Mouse (Mus musculus): Measurements from ENCODE around the gene Caskin1. TPM values are rescaled to one million over a fixed set of nuclear protein-coding genes. Genes with fewer than 3 reads are reported as not detected.

The Caskin1 gene
- polyA plus RNA-seq, 1 experiment from 2014 or later, result 32.8 TPM

GRCm38 (mm10) chr17:24488662-24489264, 362 bp downstream of the Caskin1 start:
- Histone ChIP-seq H3K4me2 (peak overlapping the region; percentile 91), H3K9me3 (no peaks in the 10 kb centered on the region), H3K9ac (peak overlapping the region; percentile 97), H3K4me1 (replicated peaks) (peaks cover 49% of the 10 kb centered on the region), H3K4me3 (peak overlapping the region; percentile 87), H3K36me3 (no peaks in the 10 kb centered on the region), H3K27ac (peak overlapping the region; percentile 99), H3K27me3 (0 out of 2 replicates have a peak, but pooled peaks cover 4% of the 10 kb centered on the region)
- ATAC-seq (ENCODE audit: low FRiP score), result peak; percentile 78
- WGBS, result under 1% methylated on average over 64 of the region's 81 CpGs

GRCm38 (mm10) chr17:24489265-24490030, 1.0 kb downstream of the Caskin1 start:
- peaks cover 52% of the 10 kb centered on the region for H3K4me1 ChIP-seq (replicated peaks)
- WGBS, result 9% methylated on average over 19 of the region's 19 CpGs

GRCm38 (mm10) chr17:24490399-24490798, 2.0 kb downstream of the Caskin1 start:
- no peaks in the 10 kb centered on the region for H3K9me3 ChIP-seq
- WGBS, result 65% methylated on average over 4 of the region's 4 CpGs
- 0 out of 2 replicates have a peak, but pooled peaks cover 4% of the 10 kb centered on the region for H3K27me3 ChIP-seq
- peak overlapping the region; percentile 99 for H3K27ac ChIP-seq
- peak overlapping the region; percentile 91 for H3K4me2 ChIP-seq
- peaks cover 1% of the 10 kb centered on the region for H3K36me3 ChIP-seq
- H3K4me3 ChIP-seq, result peak overlapping the region; percentile 87
- H3K4me1 ChIP-seq (replicated peaks), result peaks cover 56% of the 10 kb centered on the region
- peak overlapping the region; percentile 97 for H3K9ac ChIP-seq
- no peak for ATAC-seq (ENCODE audit: low FRiP score)

More at GRCm38 (mm10) chr17:24489265-24490030, 1.0 kb downstream of the Caskin1 start:
- peak overlapping the region; percentile 97 for H3K9ac ChIP-seq
- no peaks in the 10 kb centered on the region for H3K36me3 ChIP-seq
- peak; percentile 35 for ATAC-seq (ENCODE audit: low FRiP score)
- peak overlapping the region; percentile 99 for H3K27ac ChIP-seq
- H3K9me3 ChIP-seq, result no peaks in the 10 kb centered on the region
- H3K4me2 ChIP-seq, result peak overlapping the region; percentile 91
- peak overlapping the region; percentile 87 for H3K4me3 ChIP-seq
- 0 out of 2 replicates have a peak, but pooled peaks cover 4% of the 10 kb centered on the region for H3K27me3 ChIP-seq

DNA sequence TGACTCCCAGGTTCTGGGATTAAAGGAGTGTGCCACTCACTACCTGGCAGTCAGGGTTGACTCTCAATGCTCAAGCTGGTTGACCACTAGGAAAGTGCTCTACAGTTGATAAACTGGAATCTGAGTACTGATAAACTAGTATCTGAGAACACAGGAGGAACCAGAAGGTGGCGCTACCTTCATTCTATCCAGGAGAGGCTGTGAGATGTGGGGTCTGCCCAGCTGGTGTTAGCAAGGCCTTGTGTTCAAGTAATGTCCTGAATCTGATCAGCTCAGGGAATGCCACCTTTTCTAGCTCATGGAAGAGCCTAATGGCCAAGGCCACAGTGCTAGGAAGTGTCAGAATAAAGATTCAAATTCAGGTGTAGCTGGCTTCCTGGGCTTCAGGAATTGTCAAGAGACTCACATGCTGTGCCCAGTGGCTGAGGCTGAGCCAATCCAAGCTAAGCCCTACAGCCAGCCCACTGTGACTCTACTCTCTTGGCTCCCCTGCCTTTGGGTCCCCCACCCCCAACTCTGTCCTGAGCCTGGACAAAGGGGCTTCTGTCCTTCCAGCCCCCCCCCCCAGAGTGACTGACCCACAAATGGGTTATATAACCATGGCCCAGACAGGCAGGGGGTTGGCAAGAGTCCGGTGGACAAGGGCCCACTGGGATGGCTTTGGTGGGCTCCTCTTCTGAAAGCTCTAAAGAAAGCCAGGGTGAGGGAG, 6.4 kb downstream of the Caskin1 start:
- 29% methylated on average over 2 of the region's 2 CpGs for WGBS
- no peak overlapping the region for H3K4me2 ChIP-seq
- H3K9ac ChIP-seq, result 0 out of 2 replicates have a peak overlapping the region, but pooled peaks have one; percentile 29
- no peaks in the 10 kb centered on the region for H3K9me3 ChIP-seq
- peak overlapping the region; percentile 18; the same call in 1 of the 2 replicates for H3K27ac ChIP-seq
- no peak for ATAC-seq (ENCODE audit: low FRiP score)
- H3K36me3 ChIP-seq, result peaks cover 45% of the 10 kb centered on the region
- no peaks in the 10 kb centered on the region for H3K27me3 ChIP-seq
- H3K4me3 ChIP-seq, result no peak overlapping the region
- peaks cover 34% of the 10 kb centered on the region for H3K4me1 ChIP-seq (replicated peaks)

DNA sequence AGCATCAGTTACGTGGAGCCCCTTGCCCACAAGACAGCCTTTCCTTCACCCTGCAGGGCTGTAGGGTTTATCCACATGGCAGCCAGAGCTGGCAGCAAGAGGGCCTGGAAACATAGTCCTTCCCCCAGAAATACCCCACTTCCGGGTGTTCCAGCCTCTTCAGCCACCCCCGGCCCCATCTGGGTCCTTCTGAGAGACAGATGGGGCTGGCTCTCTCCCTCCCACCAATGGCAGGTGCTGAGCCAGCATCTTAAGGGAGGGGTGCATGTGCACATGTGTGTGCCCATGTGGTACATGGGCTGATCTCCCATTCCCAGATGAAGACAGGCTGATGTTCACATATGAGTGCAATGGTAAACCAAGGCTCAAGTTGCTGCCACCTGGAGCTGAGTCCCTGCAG, 7.0 kb downstream of the Caskin1 start:
- H3K9me3 ChIP-seq, result no peaks in the 10 kb centered on the region
- H3K27me3 ChIP-seq, result no peaks in the 10 kb centered on the region
- 84% methylated on average over 3 of the region's 3 CpGs for WGBS
- no peak overlapping the region for H3K4me3 ChIP-seq
- peak overlapping the region; percentile 23; the same call in 1 of the 2 replicates for H3K27ac ChIP-seq
- no peak for ATAC-seq (ENCODE audit: low FRiP score)
- peak overlapping the region; percentile 35; the same call in 1 of the 2 replicates for H3K9ac ChIP-seq
- H3K4me2 ChIP-seq, result no peak overlapping the region
- peaks cover 52% of the 10 kb centered on the region for H3K36me3 ChIP-seq
- peaks cover 27% of the 10 kb centered on the region for H3K4me1 ChIP-seq (replicated peaks)

DNA sequence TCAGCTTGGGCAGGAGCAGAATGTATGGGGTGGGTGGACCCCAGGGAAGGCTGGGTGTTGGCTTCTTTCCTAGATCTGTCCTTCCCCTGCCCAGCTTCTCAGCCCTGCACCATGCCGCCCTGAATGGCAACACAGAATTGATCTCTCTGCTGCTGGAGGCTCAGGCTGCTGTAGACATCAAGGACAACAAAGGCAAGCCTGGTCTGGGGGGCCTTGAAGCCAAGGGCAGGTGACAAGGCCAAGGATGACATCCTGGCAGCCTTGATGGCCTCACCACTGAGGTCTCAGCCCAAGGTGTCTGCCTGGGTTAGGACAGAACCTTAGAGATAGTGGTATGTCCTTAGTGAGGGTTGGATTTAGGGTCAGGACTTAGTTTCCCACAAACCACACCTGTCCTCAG, 7.6 kb downstream of the Caskin1 start:
- H3K4me2 ChIP-seq, result no peak overlapping the region
- H3K27me3 ChIP-seq, result no peaks in the 10 kb centered on the region
- peaks cover 22% of the 10 kb centered on the region for H3K4me1 ChIP-seq (replicated peaks)
- H3K4me3 ChIP-seq, result no peak overlapping the region
- peak overlapping the region; percentile 39; the same call in 1 of the 2 replicates for H3K9ac ChIP-seq
- no peak for ATAC-seq (ENCODE audit: low FRiP score)
- 75% methylated on average over 1 of the region's 1 CpGs for WGBS
- no peaks in the 10 kb centered on the region for H3K9me3 ChIP-seq
- H3K27ac ChIP-seq, result peak overlapping the region; percentile 23; the same call in 1 of the 2 replicates
- H3K36me3 ChIP-seq, result peaks cover 58% of the 10 kb centered on the region

DNA sequence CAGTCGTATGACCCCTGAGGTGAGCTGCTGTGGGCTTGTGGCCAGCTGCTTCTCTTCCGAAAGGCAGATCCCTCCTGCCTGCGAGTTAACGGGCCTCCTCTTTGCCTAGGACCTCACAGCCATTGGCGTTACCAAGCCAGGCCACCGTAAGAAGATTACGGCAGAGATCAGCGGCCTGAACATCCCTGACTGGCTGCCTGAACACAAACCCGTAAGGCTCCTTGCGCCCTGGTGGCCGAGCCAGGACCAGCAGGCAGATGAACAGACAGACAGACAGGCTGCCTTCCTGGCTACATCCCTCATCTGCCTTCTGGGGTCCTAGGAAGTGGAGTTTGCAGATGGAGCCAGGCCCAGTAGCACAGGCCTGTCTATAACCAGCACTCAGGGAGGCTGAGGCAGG, 13.8 kb downstream of the Caskin1 start:
- no peak overlapping the region for H3K27ac ChIP-seq
- no peaks in the 10 kb centered on the region for H3K27me3 ChIP-seq
- ATAC-seq (ENCODE audit: low FRiP score), result no peak
- H3K9me3 ChIP-seq, result no peaks in the 10 kb centered on the region
- H3K36me3 ChIP-seq, result peaks cover 99% of the 10 kb centered on the region
- H3K4me3 ChIP-seq, result no peak overlapping the region
- H3K9ac ChIP-seq, result no peak overlapping the region
- 58% methylated on average over 11 of the region's 11 CpGs for WGBS
- H3K4me1 ChIP-seq (replicated peaks), result peaks cover 18% of the 10 kb centered on the region
- H3K4me2 ChIP-seq, result no peak overlapping the region

GRCm38 (mm10) chr17:24504085-24504484, 15.7 kb downstream of the Caskin1 start:
- no peak overlapping the region for H3K9ac ChIP-seq
- H3K27ac ChIP-seq, result no peak overlapping the region
- 96% methylated on average over 10 of the region's 10 CpGs for WGBS
- no peaks in the 10 kb centered on the region for H3K27me3 ChIP-seq
- ATAC-seq (ENCODE audit: low FRiP score), result no peak
- no peak overlapping the region for H3K4me2 ChIP-seq
- H3K9me3 ChIP-seq, result no peaks in the 10 kb centered on the region
- no peak overlapping the region for H3K4me3 ChIP-seq
- peaks cover 19% of the 10 kb centered on the region for H3K4me1 ChIP-seq (replicated peaks)
- peaks cover 99% of the 10 kb centered on the region for H3K36me3 ChIP-seq

- peaks cover 19% of the 10 kb centered on the region for H3K4me1 ChIP-seq (replicated peaks)
- no peaks in the 10 kb centered on the region for H3K9me3 ChIP-seq
- peaks cover 99% of the 10 kb centered on the region for H3K36me3 ChIP-seq
- H3K9ac ChIP-seq, result peak overlapping the region; percentile 36; the same call in 1 of the 2 replicates
- no peak overlapping the region for H3K4me3 ChIP-seq
- no peak for ATAC-seq (ENCODE audit: low FRiP score)
- no peak overlapping the region; the same call in 1 of the 2 replicates for H3K27ac ChIP-seq
- H3K27me3 ChIP-seq, result no peaks in the 10 kb centered on the region
- WGBS, result 88% methylated on average over 30 of the region's 30 CpGs
- H3K4me2 ChIP-seq, result no peak overlapping the region
These were observed 17.0 kb downstream of the Caskin1 start for GRCm38 (mm10) chr17:24505286-24505955.

DNA sequence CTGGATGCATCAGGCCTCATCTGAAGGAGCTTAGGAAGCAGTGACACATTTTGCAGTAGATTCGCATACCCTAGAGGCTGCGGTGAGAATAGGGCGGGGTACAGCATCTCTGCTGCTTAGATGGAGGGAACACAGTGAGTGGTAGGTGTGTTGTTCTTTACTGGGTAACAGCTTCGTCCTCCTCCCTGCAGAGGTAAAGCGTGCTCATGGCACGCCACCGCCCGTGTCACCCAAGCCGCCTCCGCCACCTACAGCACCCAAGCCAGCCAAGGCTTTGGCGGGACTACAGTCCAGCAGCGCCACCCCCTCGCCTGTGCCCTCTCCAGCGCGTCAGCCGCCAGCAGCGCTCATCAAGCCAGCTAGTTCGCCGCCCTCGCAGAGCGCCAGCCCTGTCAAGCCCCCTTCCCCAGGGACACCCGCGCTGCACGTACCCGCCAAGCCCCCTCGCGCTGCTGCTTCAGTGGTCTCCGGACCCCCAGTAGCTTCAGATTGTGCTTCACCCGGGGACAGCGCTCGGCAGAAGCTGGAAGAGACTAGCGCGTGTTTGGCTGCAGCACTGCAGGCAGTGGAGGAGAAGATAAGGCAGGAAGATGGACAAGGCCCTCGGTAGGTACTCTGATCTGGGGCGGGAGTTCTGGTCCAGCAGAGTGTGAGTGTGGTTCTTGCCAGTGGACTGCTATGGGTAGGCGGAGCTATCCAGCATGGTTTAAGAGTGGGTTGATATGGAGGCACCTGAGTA, 18.1 kb downstream of the Caskin1 start:
- Histone ChIP-seq H3K27ac (peak overlapping the region; percentile 69), H3K4me1 (replicated peaks) (peaks cover 19% of the 10 kb centered on the region), H3K36me3 (peaks cover 99% of the 10 kb centered on the region), H3K4me3 (0 out of 2 replicates have a peak overlapping the region, but pooled peaks have one; percentile 2), H3K9ac (peak overlapping the region; percentile 36), H3K27me3 (no peaks in the 10 kb centered on the region), H3K9me3 (no peaks in the 10 kb centered on the region), H3K4me2 (0 out of 2 replicates have a peak overlapping the region, but pooled peaks have one; percentile 8)
- ATAC-seq (ENCODE audit: low FRiP score), result 0 out of 2 replicates have a peak, but pooled peaks have one; percentile 5
- 29% methylated on average over 36 of the region's 36 CpGs for WGBS

GRCm38 (mm10) chr17:24507129-24507664, 18.8 kb downstream of the Caskin1 start:
- Histone ChIP-seq H3K36me3 (peaks cover 99% of the 10 kb centered on the region), H3K27me3 (no peaks in the 10 kb centered on the region), H3K9ac (peak overlapping the region; percentile 19), H3K4me2 (no peak overlapping the region), H3K9me3 (no peaks in the 10 kb centered on the region), H3K4me3 (no peak overlapping the region), H3K4me1 (replicated peaks) (peaks cover 19% of the 10 kb centered on the region), H3K27ac (peak overlapping the region; percentile 69; the same call in 1 of the 2 replicates)
- WGBS, result 54% methylated on average over 18 of the region's 19 CpGs
- 0 out of 2 replicates have a peak, but pooled peaks have one; percentile 8 for ATAC-seq (ENCODE audit: low FRiP score)

Data from hindbrain, embryonic 13.5 days (tissue).